Mouse (Mus musculus) common myeloid progenitor, adult 5-6 weeks (primary cell): Measurements from ENCODE around the gene Dlg4. TPM values are rescaled to one million over a fixed set of nuclear protein-coding genes. Genes with fewer than 3 reads are reported as not detected.
A peak's percentile ranks its signal among the peaks of the same experiment; 100 is the strongest.

ENCODE experiments used
- ATAC-seq: replicated peaks from 2 replicates; pipeline ENCODE4 v1.8.0; 2016; ENCODE audit warnings: low read depth, mild to moderate bottlenecking, moderate TSS enrichment, inconsistent platforms; ENCODE audit not compliant: poor library complexity, severe bottlenecking
- total RNA-seq: library from RNA; stranded (forward); fragments of 200-1000, 187-1606 nt; gene quantifications from 2 replicates; pipeline ENCODE4 v1.2.3, GENCODE M21; 2017

Gene Dlg4
- 3.0 and 5.2 TPM in 2 replicates for total RNA-seq

DNA sequence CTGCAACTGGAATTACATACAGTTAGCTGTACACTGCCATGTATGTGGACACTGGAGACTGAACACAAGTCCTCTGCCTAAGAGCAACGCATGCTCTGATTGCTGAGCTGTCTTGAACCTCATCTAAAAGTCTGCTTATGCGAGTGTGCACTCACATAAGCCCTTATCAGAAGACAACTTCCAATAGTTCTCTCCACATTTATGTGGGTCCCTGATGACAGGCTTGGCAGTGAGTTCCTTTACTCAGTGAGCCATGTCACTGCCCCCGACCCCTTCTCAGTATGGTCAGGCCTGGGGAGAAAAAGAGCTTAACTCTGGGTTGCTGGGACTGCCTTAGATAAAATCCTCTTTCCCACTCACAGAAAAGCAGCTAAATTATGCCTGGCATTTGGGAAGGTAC, at the start of gene Dlg4:
Dlg4 (plus strand) TSS at position 274 of the 400 bp plus-strand sequence.
- ATAC-seq, result no peak

DNA sequence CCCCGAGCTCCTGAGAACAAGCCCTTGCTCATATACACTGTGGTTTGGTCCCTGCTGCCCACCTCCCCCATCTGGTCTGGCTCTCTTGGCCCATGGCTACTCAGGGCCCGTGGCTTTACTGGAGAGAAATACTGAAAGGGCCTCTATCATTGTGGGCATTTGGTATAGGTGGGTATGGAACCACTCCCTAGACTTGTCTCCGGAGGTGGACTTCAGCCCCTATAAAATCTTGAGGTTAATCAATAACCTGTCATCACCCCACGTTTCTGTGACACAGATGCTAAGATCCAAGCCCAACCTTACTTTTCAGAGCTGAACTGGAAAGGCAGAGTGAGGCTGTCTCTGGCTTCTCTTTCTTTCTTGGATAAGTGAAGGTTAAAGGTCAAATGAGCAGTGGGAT, 47.9 kb upstream of the Dlg4 start:
- no peak for ATAC-seq

DNA sequence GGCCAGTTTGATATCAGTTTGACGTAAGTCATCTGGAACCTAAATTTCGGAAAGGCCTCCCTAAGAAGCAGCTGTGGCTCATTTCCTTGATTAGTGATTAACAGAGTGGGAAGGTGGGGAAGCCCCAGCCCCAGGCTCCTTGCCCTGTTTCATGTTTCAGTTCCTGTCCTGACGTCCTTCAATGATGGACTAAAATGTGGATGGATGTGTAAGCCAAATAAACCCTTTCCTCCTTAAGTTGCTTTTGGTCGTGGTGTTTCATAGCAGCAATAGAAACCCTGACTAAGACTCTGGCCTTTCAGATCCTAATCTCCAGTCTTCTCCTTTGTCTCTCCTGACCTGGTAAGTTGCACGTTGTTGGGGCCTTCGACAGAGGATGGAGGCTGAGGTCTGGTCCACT, 46.5 kb upstream of the Dlg4 start:
- no peak for ATAC-seq

- no peak for ATAC-seq
Measured at GRCm38 (mm10) chr11:69970775-69971174, 46.0 kb upstream of the Dlg4 start.

DNA sequence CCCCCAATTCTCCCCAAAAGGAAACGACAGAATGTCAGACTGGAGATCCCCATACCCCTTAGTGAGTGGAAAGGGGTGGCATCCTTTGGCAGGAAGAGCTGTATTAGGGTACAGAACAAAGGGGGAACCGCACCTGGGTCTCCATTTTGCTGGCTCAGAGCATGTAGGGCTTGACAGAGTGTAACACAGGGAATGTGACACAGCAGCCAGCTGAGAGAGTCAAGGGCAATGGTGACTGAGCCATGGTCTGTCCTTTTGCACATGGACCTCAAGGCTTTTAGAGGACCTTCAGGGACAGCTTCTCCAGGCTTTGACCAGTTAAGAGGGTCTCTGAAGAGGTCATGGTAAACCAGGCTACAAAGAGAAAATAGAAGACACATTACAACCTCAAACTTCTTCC, 41.8 kb upstream of the Dlg4 start:
- ATAC-seq, result no peak

- ATAC-seq, result no peak
Measured at GRCm38 (mm10) chr11:69976271-69976670, 40.5 kb upstream of the Dlg4 start.

DNA sequence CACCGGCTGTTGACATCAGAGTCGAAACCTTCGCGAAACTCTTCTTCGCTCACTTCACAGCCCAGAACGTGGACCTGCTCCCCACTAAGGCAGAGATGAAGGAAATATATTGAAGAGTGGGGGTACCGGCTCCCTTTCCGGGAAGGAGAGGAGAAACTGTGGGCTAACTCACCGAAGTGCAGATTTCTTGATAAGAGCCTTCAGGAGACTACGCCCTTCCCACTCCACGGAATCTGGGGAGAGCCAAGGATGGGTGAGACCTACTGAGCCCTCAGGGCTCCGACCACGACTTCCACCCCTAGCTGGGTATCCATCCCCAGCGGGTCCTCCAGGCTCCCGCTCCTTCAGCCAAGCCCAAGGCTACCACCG, 36.9 kb upstream of the Dlg4 start:
- ATAC-seq, result no peak

- ATAC-seq, result peak; percentile 91
Measured at GRCm38 (mm10) chr11:69980196-69981140, 36.3 kb upstream of the Dlg4 start.

DNA sequence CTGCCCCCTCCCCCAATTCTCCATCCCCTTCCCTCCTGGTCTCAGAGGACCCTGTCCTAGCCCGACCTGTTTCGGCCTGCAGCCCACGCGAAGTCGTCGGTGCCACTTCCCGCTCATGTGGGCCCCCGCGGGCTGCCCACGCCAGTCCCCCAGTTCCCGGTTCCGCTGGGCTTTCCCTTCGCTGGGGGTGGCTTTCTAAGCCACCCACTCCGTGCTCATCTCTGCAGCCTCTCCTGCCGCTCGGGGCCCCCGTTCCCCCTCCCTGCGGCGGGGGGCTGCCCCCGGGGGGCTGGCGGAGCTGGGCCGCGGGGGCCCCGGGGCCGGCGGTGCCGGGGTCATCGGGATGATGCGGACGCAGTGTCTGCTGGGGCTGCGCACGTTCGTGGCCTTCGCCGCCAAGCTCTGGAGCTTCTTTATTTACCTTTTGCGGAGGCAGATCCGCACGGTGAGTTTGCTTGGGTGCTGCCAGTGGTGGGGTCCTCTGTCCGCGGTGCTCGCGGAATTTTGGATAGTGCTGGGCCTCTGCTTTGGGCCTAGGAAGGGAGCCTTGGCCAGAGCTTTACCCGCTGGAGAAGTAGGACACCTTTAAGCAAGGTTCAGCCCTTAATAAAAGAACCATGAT, 35.5 kb upstream of the Dlg4 start, which contains the start of gene Ctdnep1:
Ctdnep1 (plus strand) TSS at position 16 of the 622 bp plus-strand sequence.
- ATAC-seq, result no peak

GRCm38 (mm10) chr11:69982225-69982624, 34.5 kb upstream of the Dlg4 start, which contains the start of gene Elp5:
Elp5 (minus strand) TSS chr11:69982517.
- ATAC-seq, result no peak

DNA sequence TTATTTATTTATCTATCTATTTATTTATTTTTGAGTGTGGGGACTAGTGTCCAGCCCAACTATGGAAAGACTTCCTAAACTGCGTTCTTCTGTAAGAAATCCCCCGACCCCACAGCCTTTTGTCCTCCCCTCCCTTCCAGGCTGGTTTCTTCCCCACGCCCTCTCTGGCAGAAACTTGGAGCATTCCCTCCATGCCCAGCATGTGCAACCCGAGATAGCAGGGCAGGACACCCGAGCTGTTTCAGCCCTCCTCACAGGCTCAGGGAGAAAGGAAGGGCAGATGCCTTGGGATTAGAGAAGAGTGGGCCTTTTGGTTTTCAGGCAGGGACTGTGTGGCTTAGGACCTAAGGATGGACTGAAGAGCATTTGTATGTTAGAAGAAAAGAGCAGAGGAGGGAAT, 33.9 kb upstream of the Dlg4 start:
- no peak for ATAC-seq

GRCm38 (mm10) chr11:69983377-69983776, 33.4 kb upstream of the Dlg4 start:
- ATAC-seq, result no peak

- no peak for ATAC-seq
Measured at GRCm38 (mm10) chr11:69984431-69984830, 32.3 kb upstream of the Dlg4 start.

DNA sequence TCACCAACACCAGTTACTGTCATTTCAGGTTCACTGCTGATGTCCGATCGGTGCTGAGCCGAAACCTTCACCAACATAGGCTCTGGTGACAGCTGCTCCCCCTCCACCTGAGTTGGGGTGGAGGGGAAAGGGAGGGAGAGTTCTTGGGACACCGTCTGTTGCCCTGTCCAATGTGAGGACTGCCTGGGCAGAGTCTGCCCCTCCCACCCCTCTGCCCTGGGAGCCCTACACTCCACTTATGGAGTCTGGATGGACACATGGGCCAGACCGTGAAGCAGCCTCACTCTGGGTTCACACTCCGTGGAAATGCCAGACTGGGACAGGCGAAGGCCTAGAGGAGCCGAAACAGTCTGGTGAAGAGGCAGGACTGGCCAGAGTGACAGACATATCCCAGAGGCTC, 26.8 kb upstream of the Dlg4 start:
- ATAC-seq, result no peak

- ATAC-seq, result peak; percentile 69
Measured at GRCm38 (mm10) chr11:69990850-69991691, 25.7 kb upstream of the Dlg4 start, which contains the start of gene Gabarap. Gabarap (plus strand) TSS chr11:69991143.

DNA sequence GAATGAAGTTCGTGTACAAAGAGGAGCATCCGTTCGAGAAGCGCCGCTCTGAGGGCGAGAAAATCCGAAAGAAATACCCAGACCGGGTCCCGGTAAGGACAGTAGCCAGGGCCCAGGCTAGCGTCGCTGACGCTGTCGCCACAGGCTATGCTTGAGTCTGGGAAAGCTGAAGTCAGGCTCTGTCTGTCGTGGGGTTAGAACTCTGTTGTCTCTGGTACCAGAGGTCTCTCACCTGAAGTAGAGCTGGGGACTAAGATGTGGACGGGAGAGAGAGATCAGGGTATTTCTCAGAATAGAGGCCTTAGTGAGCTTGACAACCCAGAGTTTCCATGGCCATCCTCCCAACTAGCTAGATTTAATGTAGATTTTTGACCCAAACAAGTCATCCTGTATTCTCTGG, 25.0 kb upstream of the Dlg4 start:
- no peak for ATAC-seq

GRCm38 (mm10) chr11:69992396-69992795, 24.3 kb upstream of the Dlg4 start:
- no peak for ATAC-seq

DNA sequence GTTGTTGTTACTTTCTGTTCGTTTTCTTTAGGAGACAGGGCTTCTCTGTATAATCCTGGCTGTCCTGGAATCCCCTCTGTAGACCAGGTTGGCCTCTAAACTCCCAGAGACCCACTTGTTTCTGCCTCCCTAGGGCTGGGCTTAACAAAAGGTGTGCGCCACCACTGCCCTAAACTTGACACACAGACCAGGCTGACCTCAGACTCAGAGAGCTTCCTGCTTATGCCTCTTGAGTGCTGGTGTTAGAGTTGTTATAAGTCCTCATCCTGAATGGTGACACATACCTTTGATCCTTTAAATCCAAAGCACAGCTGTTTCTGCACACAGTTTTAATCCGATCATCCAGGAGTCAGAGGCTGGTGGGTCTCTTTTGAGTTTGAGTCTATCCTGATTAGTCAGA, 23.8 kb upstream of the Dlg4 start:
- no peak for ATAC-seq

DNA sequence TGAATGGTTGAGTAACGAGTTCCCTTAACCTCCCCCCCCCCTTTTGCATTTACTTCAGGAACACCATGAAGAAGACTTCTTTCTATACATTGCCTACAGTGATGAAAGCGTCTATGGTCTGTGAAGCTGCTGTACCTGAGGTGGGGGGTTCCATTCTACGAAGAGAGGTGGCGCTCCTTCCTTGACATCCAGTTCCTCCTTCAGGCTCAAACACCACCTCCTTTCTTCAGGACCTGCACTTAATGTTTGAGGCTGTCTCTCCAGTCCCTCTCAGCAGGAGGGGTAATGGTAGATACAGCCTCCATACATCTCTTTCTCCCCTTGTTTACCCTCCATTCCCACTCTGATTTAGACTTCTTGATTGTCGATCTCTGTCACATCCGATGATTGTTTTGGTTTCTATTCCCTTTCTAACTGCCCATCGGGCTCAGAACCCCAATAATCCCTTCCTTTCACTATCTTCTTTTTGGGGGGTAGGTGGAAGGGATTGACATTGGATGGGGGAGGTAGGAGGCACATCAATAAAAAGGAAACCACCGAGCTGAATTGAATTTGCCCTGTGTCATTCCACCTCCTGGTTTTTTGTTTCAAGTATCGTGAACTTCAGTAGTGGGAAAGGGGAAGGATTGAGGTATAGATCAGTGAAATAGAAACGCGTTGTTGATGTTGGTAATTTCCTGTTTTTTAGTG, 22.2 kb upstream of the Dlg4 start:
- no peak for ATAC-seq
